Mouse (Mus musculus): Measurements from ENCODE around the gene Proca1.

Gene Proca1

GRCm38 (mm10) chr11:78165761-78166109 is 27.5 kb upstream of the Proca1 start:
- DNase-seq (ENCODE audit: low read depth, low spot score) = no peak

GRCm38 (mm10) chr11:78166161-78166560 is 27.0 kb upstream of the Proca1 start:
- DNase-seq (ENCODE audit: low read depth, low spot score) = no peak

- no peak for DNase-seq (ENCODE audit: low read depth, low spot score)
Observed at GRCm38 (mm10) chr11:78166640-78167039, 26.6 kb upstream of the Proca1 start.

GRCm38 (mm10) chr11:78167257-78167959 is 25.8 kb upstream of the Proca1 start:
- no peak for DNase-seq (ENCODE audit: low read depth, low spot score)

- DNase-seq (ENCODE audit: low read depth, low spot score) = peak; percentile 84
Observed at GRCm38 (mm10) chr11:78168541-78169468, 24.4 kb upstream of the Proca1 start.

GRCm38 (mm10) chr11:78170306-78170705 is 22.9 kb upstream of the Proca1 start:
- DNase-seq (ENCODE audit: low read depth, low spot score) = no peak

- peak; percentile 35 for DNase-seq (ENCODE audit: low read depth, low spot score)
Observed at GRCm38 (mm10) chr11:78171328-78171727, 21.9 kb upstream of the Proca1 start.

GRCm38 (mm10) chr11:78172034-78172747 is 21.0 kb upstream of the Proca1 start:
- no peak for DNase-seq (ENCODE audit: low read depth, low spot score)

GRCm38 (mm10) chr11:78172748-78173383 is 20.3 kb upstream of the Proca1 start:
- DNase-seq (ENCODE audit: low read depth, low spot score) = no peak

- DNase-seq (ENCODE audit: low read depth, low spot score) = no peak
Observed at GRCm38 (mm10) chr11:78174506-78174905, 18.7 kb upstream of the Proca1 start.

GRCm38 (mm10) chr11:78175771-78176401 is 17.3 kb upstream of the Proca1 start:
- no peak for DNase-seq (ENCODE audit: low read depth, low spot score)

- peak; percentile 93 for DNase-seq (ENCODE audit: low read depth, low spot score)
Observed at GRCm38 (mm10) chr11:78176402-78176862, 16.8 kb upstream of the Proca1 start, which contains the start of the genes Nek8 and Tlcd1. Gene Nek8 (minus strand): TSS chr11:78176675. Gene Tlcd1 (plus strand): TSS chr11:78176711.

- peak; percentile 82 for DNase-seq (ENCODE audit: low read depth, low spot score)
Observed at GRCm38 (mm10) chr11:78176905-78177331, 16.3 kb upstream of the Proca1 start.

GRCm38 (mm10) chr11:78177437-78177836 is 15.8 kb upstream of the Proca1 start:
- DNase-seq (ENCODE audit: low read depth, low spot score) = no peak

GRCm38 (mm10) chr11:78177903-78178858 is 15.0 kb upstream of the Proca1 start:
- DNase-seq (ENCODE audit: low read depth, low spot score) = peak; percentile 91

- peak; percentile 37 for DNase-seq (ENCODE audit: low read depth, low spot score)
Observed at GRCm38 (mm10) chr11:78178859-78179437, 14.2 kb upstream of the Proca1 start.

- peak; percentile 3 for DNase-seq (ENCODE audit: low read depth, low spot score)
Observed at GRCm38 (mm10) chr11:78179438-78179999, 13.7 kb upstream of the Proca1 start.

- peak; percentile 11 for DNase-seq (ENCODE audit: low read depth, low spot score)
Observed at GRCm38 (mm10) chr11:78180081-78180761, 13.0 kb upstream of the Proca1 start.
